Mouse (Mus musculus) forebrain, embryonic 16.5 days (tissue): ENCODE data around the gene 1700086D15Rik. TPM values are rescaled to one million over a fixed set of nuclear protein-coding genes. Genes with fewer than 3 reads are reported as not detected.
A peak's percentile ranks its signal among the peaks of the same experiment; 100 is the strongest.

Source experiments
- ATAC-seq: fragments of 200-750 bp; cut with Nextera tagmentation; 2 replicates; pipeline ENCODE4 v1.8.0; 2017; ENCODE audit warnings: mild to moderate bottlenecking, moderate library complexity
- H3K27ac ChIP-seq: fragments of 300-500 bp; sonication (generic); 2 replicates; pipeline ENCODE4 v1.5.1; 2014; ENCODE audit warnings: low read length, control low read depth
- H3K27me3 ChIP-seq: fragments of 300-500 bp; sonication (generic); replicated peaks from 2 replicates; pipeline ENCODE4 v1.6.1; 2014; ENCODE audit warnings: low read length; ENCODE audit not compliant: control insufficient read depth, insufficient read depth
- H3K36me3 ChIP-seq: fragments of 300-500 bp; sonication (generic); 2 replicates; pipeline ENCODE4 v1.6.1; 2014; ENCODE audit not compliant: control insufficient read depth, insufficient read depth
- H3K4me1 ChIP-seq: fragments of 300-500 bp; sonication (generic); replicated peaks from 2 replicates; pipeline ENCODE4 v1.6.1; 2014; ENCODE audit warnings: low read length; ENCODE audit not compliant: control insufficient read depth, insufficient read depth
- H3K4me2 ChIP-seq: fragments of 300-500 bp; sonication (generic); 2 replicates; pipeline ENCODE4 v1.6.1; 2014; ENCODE audit warnings: mild to moderate bottlenecking, low read length, control low read depth
- H3K4me3 ChIP-seq: fragments of 300-500 bp; sonication (generic); replicated peaks from 2 replicates; pipeline ENCODE4 v1.5.1; 2014; ENCODE audit warnings: mild to moderate bottlenecking, low read length, control low read depth
- H3K9ac ChIP-seq: fragments of 300-500 bp; sonication (generic); replicated peaks from 2 replicates; pipeline ENCODE4 v1.6.1; 2014; ENCODE audit warnings: low read depth, low read length, control low read depth
- H3K9me3 ChIP-seq: fragments of 300-500 bp; sonication (generic); 2 replicates; pipeline ENCODE4 v1.6.1; 2016; ENCODE audit warnings: low read length; ENCODE audit not compliant: control insufficient read depth
- WGBS: fragments of 180-500 bp; shearing (Covaris S2); extraction: QIAGEN DNeasy Blood & Tissue Kit; methylation state at CpG from one replicate; pipeline ENCODE4 v1.1.7; 2014; 5-methylcytosine and 5-hydroxymethylcytosine counted together
- polyA plus RNA-seq: library from polyadenylated mRNA; unstranded; fragments of >200 nt; fragmentation: Nextera tagmentation; extraction: Ambion mirVana; gene quantifications from 2 replicates; pipeline ENCODE4 v1.2.1, GENCODE M21; 2015

The 1700086D15Rik gene
- polyA plus RNA-seq, 1 experiment from 2014 or later = not detected

- Histone ChIP-seq H3K9ac (no peak overlapping the region), H3K27ac (no peak overlapping the region), H3K4me3 (no peak overlapping the region), H3K4me1 (no peaks in the 10 kb centered on the region), H3K4me2 (no peak overlapping the region), H3K27me3 (no peaks in the 10 kb centered on the region), H3K36me3 (no peaks in the 10 kb centered on the region), H3K9me3 (no peaks in the 10 kb centered on the region)
- ATAC-seq = no peak
- 72% methylated on average over 4 of the region's 4 CpGs for WGBS
Measured at GRCm38 (mm10) chr11:65142838-65143417, 16.8 kb downstream of the 1700086D15Rik start.

GRCm38 (mm10) chr11:65139030-65139429, 20.7 kb downstream of the 1700086D15Rik start:
- Histone ChIP-seq H3K4me1 (no peaks in the 10 kb centered on the region), H3K27me3 (no peaks in the 10 kb centered on the region), H3K9me3 (no peaks in the 10 kb centered on the region), H3K36me3 (no peaks in the 10 kb centered on the region), H3K4me3 (no peak overlapping the region), H3K9ac (no peak overlapping the region), H3K27ac (no peak overlapping the region), H3K4me2 (no peak overlapping the region)
- WGBS = 93% methylated on average over 3 of the region's 3 CpGs
- ATAC-seq = no peak

GRCm38 (mm10) chr11:65137145-65137652, 22.5 kb downstream of the 1700086D15Rik start:
- Histone ChIP-seq H3K4me1 (no peaks in the 10 kb centered on the region), H3K4me2 (no peak overlapping the region), H3K36me3 (no peaks in the 10 kb centered on the region), H3K27me3 (no peaks in the 10 kb centered on the region), H3K9ac (no peak overlapping the region), H3K4me3 (no peak overlapping the region), H3K9me3 (no peaks in the 10 kb centered on the region), H3K27ac (no peak overlapping the region)
- 73% methylated on average over 2 of the region's 2 CpGs for WGBS
- no peak for ATAC-seq

- no peaks in the 10 kb centered on the region for H3K9me3 ChIP-seq
- no peak for ATAC-seq
- no peak overlapping the region for H3K4me3 ChIP-seq
- H3K27ac ChIP-seq = no peak overlapping the region
- H3K36me3 ChIP-seq = no peaks in the 10 kb centered on the region
- no peak overlapping the region for H3K9ac ChIP-seq
- 86% methylated on average over 8 of the region's 8 CpGs for WGBS
- H3K4me1 ChIP-seq = no peaks in the 10 kb centered on the region
- H3K27me3 ChIP-seq = no peaks in the 10 kb centered on the region
- no peak overlapping the region for H3K4me2 ChIP-seq
Measured at GRCm38 (mm10) chr11:65135251-65135739, 24.4 kb downstream of the 1700086D15Rik start.

GRCm38 (mm10) chr11:65133661-65134060, 26.0 kb downstream of the 1700086D15Rik start:
- ATAC-seq = no peak
- Histone ChIP-seq H3K9ac (no peak overlapping the region), H3K4me3 (no peak overlapping the region), H3K27ac (no peak overlapping the region), H3K4me2 (no peak overlapping the region), H3K36me3 (no peaks in the 10 kb centered on the region), H3K9me3 (no peaks in the 10 kb centered on the region), H3K27me3 (no peaks in the 10 kb centered on the region), H3K4me1 (no peaks in the 10 kb centered on the region)
- WGBS = 78% methylated on average over 4 of the region's 4 CpGs

GRCm38 (mm10) chr11:65129110-65129509, 30.6 kb downstream of the 1700086D15Rik start:
- 90% methylated on average over 4 of the region's 4 CpGs for WGBS
- Histone ChIP-seq H3K4me1 (peaks cover 5% of the 10 kb centered on the region), H3K4me2 (no peak overlapping the region), H3K27me3 (no peaks in the 10 kb centered on the region), H3K36me3 (no peaks in the 10 kb centered on the region), H3K4me3 (no peak overlapping the region), H3K27ac (no peak overlapping the region), H3K9me3 (no peaks in the 10 kb centered on the region), H3K9ac (no peak overlapping the region)
- ATAC-seq = no peak

- H3K9me3 ChIP-seq = no peaks in the 10 kb centered on the region
- no peaks in the 10 kb centered on the region for H3K36me3 ChIP-seq
- no peak overlapping the region for H3K9ac ChIP-seq
- H3K27me3 ChIP-seq = no peaks in the 10 kb centered on the region
- no peak overlapping the region for H3K4me3 ChIP-seq
- no peak for ATAC-seq
- H3K4me2 ChIP-seq = no peak overlapping the region
- 90% methylated on average over 4 of the region's 4 CpGs for WGBS
- H3K4me1 ChIP-seq = peaks cover 5% of the 10 kb centered on the region
- no peak overlapping the region for H3K27ac ChIP-seq
Measured at GRCm38 (mm10) chr11:65128666-65129065, 31.0 kb downstream of the 1700086D15Rik start.

GRCm38 (mm10) chr11:65126566-65126965, 33.1 kb downstream of the 1700086D15Rik start:
- no peak overlapping the region for H3K4me2 ChIP-seq
- H3K9ac ChIP-seq = no peak overlapping the region
- H3K27me3 ChIP-seq = no peaks in the 10 kb centered on the region
- no peak overlapping the region for H3K27ac ChIP-seq
- no peaks in the 10 kb centered on the region for H3K9me3 ChIP-seq
- H3K36me3 ChIP-seq = no peaks in the 10 kb centered on the region
- peaks cover 5% of the 10 kb centered on the region for H3K4me1 ChIP-seq
- H3K4me3 ChIP-seq = no peak overlapping the region
- no peak for ATAC-seq
- 75% methylated on average over 9 of the region's 9 CpGs for WGBS

GRCm38 (mm10) chr11:65124913-65125418, 34.7 kb downstream of the 1700086D15Rik start:
- no peaks in the 10 kb centered on the region for H3K9me3 ChIP-seq
- no peak overlapping the region for H3K4me2 ChIP-seq
- peak; percentile 90 for ATAC-seq

More at GRCm38 (mm10) chr11:65124913-65125418, 34.7 kb downstream of the 1700086D15Rik start:
- Histone ChIP-seq H3K9ac (0 out of 2 replicates have a peak overlapping the region, but pooled peaks have one; percentile 27), H3K4me3 (no peak overlapping the region), H3K27me3 (no peaks in the 10 kb centered on the region), H3K27ac (no peak overlapping the region), H3K4me1 (peaks cover 5% of the 10 kb centered on the region), H3K36me3 (no peaks in the 10 kb centered on the region)
- 46% methylated on average over 8 of the region's 8 CpGs for WGBS
